Mouse (Mus musculus) layer of hippocampus, adult 2 months (tissue): ENCODE measurements at regions not wholly inside any gene's neighbourhood (a gene's known extent, or its start where the extent isn't known, plus 50 kb on each side); places are given as distances from the start of the nearest gene placed in this dataset.

Experiments used
- DNase-seq, 2 experiments: peaks; one replicate each; pipeline ENCODE4 v3.0.0; 2022; ENCODE audit warnings: low spot score in 2 of 2
- H3K27ac ChIP-seq: fragments of 200-600 bp; 2 replicates; pipeline ENCODE4 v1.8.1; 2022
- H3K4me3 ChIP-seq: fragments of 200-600 bp; 2 replicates; pipeline ENCODE4 v1.8.1; 2022; ENCODE audit warnings: mild to moderate bottlenecking
- CTCF ChIP-seq: fragments of 200-600 bp; conservative IDR thresholded peaks from 2 replicates; pipeline ENCODE4 v1.8.1; 2022; ENCODE audit warnings: antibody characterized with exemption, mild to moderate bottlenecking, moderate library complexity

DNA sequence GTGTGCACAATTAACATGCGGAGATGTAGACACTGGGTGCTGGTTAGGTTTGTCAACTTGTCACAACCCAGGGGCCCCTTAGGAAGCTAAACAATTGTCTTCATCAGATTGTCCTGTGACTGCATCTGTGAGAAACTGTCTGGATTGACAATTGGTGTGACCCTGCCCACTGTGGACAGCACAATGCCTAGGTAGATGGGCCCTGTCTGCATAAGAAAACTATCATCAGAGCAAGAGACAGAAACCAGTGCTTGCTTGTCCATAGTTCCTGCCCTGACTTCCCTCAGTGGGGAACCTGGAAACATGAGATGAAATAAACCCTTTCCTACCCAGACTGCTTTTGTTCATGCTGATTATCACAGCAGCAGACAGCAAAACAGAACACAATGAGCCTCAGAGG, 63.5 kb upstream of the Tyw5 start:
- no peak for TF ChIP-seq CTCF
- H3K27ac ChIP-seq = no peak overlapping the region
- no peak for DNase-seq
- no peak overlapping the region for H3K4me3 ChIP-seq

DNA sequence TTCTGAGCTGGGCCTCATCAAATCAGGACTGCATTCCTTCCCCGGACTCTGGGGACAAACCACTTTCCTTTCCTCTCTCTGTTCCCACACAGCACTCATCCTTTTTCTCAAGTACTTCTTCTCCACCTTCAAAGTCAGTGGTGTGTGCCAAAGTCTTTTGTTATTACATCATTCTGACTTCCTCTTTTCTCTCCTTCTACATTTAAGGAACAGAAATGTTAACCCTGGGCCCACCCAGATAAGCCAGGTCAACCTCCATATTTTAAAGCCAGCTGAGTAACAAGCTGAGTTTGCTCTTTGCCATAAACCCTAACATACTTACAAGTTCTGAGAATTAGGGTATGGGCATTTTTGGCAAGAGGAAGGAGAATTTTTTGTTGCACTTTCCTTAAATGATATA, 65.3 kb upstream of the Tyw5 start:
- TF ChIP-seq CTCF = no peak
- DNase-seq = no peak
- Histone ChIP-seq H3K4me3 (no peak overlapping the region), H3K27ac (no peak overlapping the region)

DNA sequence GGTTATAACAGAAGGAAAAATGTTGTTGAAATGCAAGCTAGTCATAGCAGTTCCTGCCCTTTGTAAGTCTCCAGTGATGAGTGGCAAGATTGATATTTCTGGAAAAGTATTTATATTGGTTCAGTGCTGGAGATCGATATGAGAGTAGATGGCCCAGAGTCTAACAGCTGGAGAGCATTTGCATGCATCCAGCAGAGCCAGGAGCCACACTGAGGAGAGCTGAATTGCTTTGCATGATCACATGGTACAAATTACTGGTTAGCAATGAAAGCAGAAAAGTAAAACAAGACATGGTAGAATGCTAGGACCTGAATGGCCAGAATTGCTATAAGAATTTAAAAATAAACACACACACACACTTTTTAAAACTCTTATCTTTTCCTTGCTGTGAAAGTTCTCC, 70.8 kb upstream of the Tyw5 start:
- H3K4me3 ChIP-seq = no peak overlapping the region
- no peak overlapping the region for H3K27ac ChIP-seq
- DNase-seq = no peak
- TF ChIP-seq CTCF = no peak

DNA sequence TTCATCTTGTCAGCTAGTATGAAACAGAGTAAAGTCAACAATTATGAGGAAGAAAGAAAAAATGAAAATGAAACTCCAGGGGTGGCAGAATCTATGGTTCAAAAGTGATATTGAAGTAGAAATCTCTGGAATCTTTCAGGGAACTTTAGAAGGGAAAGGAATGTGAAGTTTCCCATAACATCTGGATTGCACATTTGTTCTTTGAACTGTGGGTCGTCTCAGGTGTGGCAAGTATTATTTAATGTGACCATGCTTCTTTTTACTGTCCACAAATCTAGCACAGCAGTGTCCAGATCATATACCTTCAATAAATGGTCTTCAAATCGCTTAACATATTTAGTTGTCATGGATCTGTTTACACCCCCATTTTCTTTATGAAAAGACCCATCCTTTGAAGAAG, 71.2 kb upstream of the Tyw5 start:
- DNase-seq = no peak
- TF ChIP-seq CTCF = no peak
- Histone ChIP-seq H3K27ac (no peak overlapping the region), H3K4me3 (no peak overlapping the region)

DNA sequence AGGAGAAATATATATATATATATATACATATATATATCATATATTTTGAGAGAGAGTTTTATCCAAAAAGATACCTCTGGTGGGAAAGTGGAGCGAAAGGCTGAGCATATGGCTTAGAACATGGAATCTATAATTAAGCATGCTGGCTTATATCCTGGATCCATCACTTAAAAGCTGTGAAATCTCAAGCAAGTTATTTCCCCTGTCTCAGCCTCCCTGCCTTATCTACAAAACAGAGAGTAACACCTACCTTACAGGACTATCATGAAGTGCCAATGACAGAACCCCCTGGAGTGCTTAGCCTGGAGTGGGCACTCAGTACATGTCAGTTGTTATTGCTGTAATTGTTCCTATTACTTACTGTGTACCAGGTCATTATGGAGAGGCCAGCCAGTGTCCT, 71.9 kb upstream of the Tyw5 start:
- no peak overlapping the region for H3K27ac ChIP-seq
- no peak for TF ChIP-seq CTCF
- H3K4me3 ChIP-seq = no peak overlapping the region
- no peak for DNase-seq

DNA sequence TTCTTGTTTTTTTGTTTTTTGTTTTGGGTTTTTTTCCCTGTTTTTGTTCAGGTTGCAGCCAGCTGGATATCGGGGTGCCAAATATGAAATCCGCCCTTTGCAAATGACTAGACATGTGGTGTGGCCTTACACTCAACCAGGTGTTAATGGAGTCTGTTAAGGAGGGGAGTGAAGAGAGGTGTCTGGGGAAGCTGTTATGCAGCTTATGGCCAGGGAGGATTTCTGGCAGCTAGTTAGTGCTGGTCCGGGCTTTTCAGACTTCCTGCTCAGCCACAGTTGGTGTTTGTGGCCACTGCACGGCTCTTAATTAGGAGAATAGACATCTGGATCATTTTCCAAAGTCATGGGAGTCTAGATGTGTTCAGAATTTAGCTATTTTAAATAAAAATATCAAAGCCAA, 72.7 kb upstream of the Tyw5 start:
- Histone ChIP-seq H3K4me3 (no peak overlapping the region), H3K27ac (no peak overlapping the region)
- DNase-seq = no peak
- no peak for TF ChIP-seq CTCF

DNA sequence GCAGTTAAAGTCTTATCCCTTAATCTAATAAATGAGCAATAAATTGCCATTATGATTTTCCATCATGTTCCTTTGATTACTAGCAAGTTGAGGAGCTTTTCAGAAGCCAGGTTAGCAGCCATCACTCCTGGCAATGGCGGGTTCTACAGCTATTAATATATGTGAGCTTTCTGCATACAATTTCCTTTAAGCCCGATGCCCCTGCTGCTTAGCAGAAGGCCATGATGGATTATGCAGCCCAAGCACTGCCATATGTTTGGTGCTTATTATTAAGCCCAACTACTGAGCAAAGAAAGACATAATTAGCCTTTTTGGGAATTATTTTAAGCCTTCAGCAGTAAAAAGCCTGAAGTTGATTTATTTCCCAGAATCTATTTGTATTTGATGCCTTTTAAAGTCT, 82.3 kb upstream of the Tyw5 start:
- 0 out of 2 replicates have a peak overlapping the region, but pooled peaks have one; percentile 28 for H3K27ac ChIP-seq
- no peak overlapping the region for H3K4me3 ChIP-seq
- TF ChIP-seq CTCF = no peak
- DNase-seq = no peak

DNA sequence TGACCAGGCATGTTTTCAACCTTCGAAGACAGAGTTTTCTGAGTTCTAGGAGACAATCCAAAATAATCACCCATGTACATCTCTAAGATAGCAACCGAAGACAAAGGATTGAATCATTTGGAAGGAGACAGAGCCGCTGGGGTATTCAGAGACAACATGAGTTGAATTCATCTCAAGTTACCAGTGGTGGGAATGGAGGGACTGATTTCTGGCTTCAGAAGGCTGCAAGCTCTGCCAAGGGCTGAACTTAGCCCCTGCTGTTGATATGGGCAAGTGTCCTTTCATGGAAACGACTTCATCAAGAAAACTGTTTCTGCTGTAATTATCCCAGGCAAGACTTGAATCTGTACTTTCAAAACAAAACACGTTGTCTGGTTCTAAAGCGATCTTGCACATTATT, 82.7 kb upstream of the Tyw5 start:
- TF ChIP-seq CTCF = no peak
- no peak for DNase-seq
- H3K27ac ChIP-seq = 0 out of 2 replicates have a peak overlapping the region, but pooled peaks have one; percentile 28
- H3K4me3 ChIP-seq = no peak overlapping the region

DNA sequence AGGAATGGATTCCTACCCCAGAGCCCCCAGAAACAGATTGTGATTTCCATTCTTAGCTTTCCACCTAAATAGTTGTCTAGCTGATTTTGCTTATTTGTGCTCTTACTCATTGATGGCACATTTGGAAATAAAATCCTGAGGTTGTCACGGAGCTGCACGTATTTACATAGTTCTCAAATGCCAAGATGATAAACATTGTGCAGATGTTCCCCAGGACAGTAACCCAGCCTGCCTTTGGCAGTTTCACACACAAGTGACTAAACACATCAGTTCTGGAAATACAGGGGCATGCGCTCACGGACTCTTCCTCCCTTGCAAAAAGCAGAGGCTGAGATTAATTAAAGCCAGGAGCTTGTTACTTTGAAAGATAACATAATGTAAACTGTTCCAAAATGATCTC, 83.1 kb upstream of the Tyw5 start:
- DNase-seq = no peak
- 0 out of 2 replicates have a peak overlapping the region, but pooled peaks have one; percentile 28 for H3K27ac ChIP-seq

DNA sequence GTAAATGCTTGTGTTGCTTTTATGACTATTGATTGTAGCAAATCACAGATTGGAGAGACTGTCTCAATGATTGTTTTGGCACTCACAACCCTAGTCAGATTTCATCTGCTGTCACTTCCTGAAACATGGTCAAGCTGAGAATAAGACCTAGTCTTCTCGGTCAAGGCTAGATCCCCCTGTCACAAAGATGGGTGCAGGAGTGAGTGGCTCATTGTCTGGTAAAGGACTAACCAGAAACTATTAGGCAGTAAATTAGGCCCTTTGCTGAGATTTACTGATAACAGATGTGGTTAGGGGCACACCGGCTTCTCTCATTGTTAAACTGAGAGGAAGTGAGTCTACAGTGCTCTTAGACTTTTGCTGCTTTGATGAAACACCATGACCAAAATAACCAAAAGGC, 85.8 kb upstream of the Tyw5 start:
- TF ChIP-seq CTCF = no peak
- H3K27ac ChIP-seq = no peak overlapping the region
- no peak overlapping the region for H3K4me3 ChIP-seq
- DNase-seq = no peak

More for the DNA sequence above, 83.1 kb upstream of the Tyw5 start:
- H3K4me3 ChIP-seq = no peak overlapping the region
- TF ChIP-seq CTCF = no peak

DNA sequence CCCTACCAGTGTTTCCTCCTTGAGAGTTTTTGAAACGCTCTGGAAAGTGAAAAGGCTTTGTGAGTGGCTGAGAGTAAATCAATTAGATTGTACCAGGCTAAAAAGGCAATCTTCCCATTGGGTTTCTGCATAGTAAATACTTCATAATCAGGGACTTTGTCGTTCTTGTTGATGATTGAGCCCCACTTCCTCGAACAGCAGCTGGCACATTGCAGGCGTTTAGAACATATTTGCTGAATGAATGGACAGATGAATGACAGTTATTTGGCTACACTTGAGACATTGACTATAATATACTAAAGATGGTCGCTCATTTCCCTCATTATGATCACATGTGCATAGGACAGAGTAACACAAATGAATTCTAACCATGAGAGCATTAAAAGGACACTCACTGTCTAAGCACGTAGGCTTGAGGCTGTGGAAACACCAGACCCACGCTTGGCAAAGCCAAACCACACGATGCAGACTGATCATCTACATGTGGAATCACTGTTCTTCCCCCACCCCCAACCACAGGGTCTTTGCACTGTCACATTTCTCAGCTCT, 90.7 kb upstream of the Tyw5 start:
- H3K4me3 ChIP-seq = no peak overlapping the region
- no peak overlapping the region for H3K27ac ChIP-seq
- TF ChIP-seq CTCF = no peak
- DNase-seq = peak in 1 of 2 experiments; percentile 30

DNA sequence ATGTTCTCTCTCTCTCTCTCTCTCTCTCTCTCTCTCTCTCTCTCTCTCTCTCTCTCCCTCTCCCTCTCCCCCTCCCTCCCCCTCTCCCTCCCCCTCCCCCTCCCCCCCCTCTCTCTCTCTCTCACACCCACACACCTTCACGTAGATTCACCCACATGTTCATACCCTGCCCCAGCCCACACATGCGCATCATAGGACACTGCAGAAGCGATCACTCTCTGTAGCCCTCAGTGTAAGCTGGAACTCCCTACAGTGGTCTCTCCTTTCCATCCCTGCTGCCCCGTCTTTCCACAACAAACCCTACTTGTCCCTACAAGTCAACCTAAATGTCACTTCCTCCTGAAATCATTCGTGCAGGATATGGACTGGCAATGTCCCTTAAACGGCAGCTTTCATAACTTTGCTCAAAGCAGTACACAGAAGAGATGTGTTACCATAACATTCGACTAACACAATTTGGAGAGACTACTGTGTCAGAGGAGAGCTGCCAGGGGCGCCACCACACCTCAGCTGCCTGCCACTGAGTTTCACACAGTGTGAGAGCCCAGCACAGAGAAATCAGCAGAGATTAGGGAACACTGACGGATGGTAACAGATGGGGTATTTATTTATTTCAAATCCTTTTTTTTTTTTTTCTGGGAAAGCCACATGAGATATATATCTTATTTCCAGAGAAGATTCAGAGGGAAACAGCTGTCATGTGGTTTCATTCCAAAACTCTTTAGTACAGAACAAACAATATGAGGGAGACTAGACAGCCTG, 103.6 kb upstream of the Tyw5 start:
- TF ChIP-seq CTCF = no peak
- Histone ChIP-seq H3K4me3 (no peak overlapping the region), H3K27ac (no peak overlapping the region)
- peak in 1 of 2 experiments; percentile 38 for DNase-seq

DNA sequence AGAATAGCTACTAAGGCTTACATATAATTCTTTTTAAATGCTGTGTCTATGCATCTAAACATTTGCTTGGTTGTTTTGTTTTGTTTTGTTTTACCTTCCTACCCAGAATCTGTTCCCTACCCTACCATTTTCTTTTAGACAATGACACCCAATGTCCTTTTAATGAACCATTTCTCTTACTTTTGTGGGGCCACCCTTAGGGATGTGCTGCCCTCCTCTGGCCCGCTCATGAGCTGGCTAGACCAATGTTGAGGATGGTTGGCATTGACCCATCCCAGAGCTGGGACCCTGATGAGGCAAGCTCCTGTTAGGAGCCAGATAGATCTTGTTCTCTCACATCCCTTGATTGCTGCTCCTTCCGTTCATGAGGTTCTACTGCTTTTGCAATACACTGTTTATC, 105.0 kb upstream of the Tyw5 start:
- Histone ChIP-seq H3K27ac (no peak overlapping the region), H3K4me3 (no peak overlapping the region)
- no peak for DNase-seq
- no peak for TF ChIP-seq CTCF

DNA sequence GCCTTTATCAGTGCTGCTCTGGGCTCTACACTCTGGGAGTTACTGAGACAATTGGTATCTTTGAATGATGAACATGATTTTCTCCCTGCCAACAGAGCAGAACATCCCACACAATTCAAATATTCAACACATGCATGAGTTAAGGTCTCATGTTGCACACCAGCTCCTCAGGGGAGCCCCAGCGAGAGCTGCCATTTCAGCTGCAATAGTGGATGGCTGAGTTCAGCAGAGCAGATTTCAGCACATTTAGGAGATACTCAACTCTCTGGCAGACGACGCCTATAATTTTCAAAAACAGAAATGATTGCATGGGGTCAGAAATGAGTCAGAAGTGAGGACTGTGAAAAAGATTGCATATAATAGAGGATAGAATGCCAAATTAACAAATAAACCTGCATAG, 105.6 kb upstream of the Tyw5 start:
- peak in 1 of 2 experiments; percentile 2 for DNase-seq
- H3K4me3 ChIP-seq = no peak overlapping the region
- no peak for TF ChIP-seq CTCF

More for the DNA sequence above, 105.6 kb upstream of the Tyw5 start:
- H3K27ac ChIP-seq = no peak overlapping the region
